Mouse (Mus musculus) liver, embryonic 12.5 days (tissue): Measurements from ENCODE around the gene Stac3. TPM values are rescaled to one million over a fixed set of nuclear protein-coding genes. Genes with fewer than 3 reads are reported as not detected.

Source experiments
- ATAC-seq: fragments of 200-750 bp; cut with Nextera tagmentation; 2 replicates; pipeline ENCODE4 v1.8.0; 2017; ENCODE audit warnings: moderate number of reproducible peaks, mild to moderate bottlenecking, moderate library complexity
- H3K27ac ChIP-seq: fragments of 300-500 bp; sonication (generic); 2 replicates; pipeline ENCODE4 v1.5.1; 2016; ENCODE audit warnings: mild to moderate bottlenecking
- H3K27me3 ChIP-seq: fragments of 300-500 bp; sonication (generic); replicated peaks from 2 replicates; pipeline ENCODE4 v1.6.1; 2016; ENCODE audit warnings: mild to moderate bottlenecking, moderate library complexity
- H3K36me3 ChIP-seq: fragments of 300-500 bp; sonication (generic); 2 replicates; pipeline ENCODE4 v1.6.1; 2016; ENCODE audit warnings: mild to moderate bottlenecking, moderate library complexity
- H3K4me1 ChIP-seq: fragments of 300-500 bp; sonication (generic); 2 replicates; pipeline ENCODE4 v1.6.1; 2016
- H3K4me2 ChIP-seq: fragments of 300-500 bp; sonication (generic); 2 replicates; pipeline ENCODE4 v1.6.1; 2016; ENCODE audit warnings: mild to moderate bottlenecking, moderate library complexity
- H3K4me3 ChIP-seq: fragments of 300-500 bp; sonication (generic); 2 replicates; pipeline ENCODE4 v1.5.1; 2016; ENCODE audit warnings: mild to moderate bottlenecking, moderate library complexity
- H3K9ac ChIP-seq: fragments of 300-500 bp; sonication (generic); 2 replicates; pipeline ENCODE4 v1.6.1; 2016; ENCODE audit warnings: mild to moderate bottlenecking, moderate library complexity
- H3K9me3 ChIP-seq: fragments of 300-500 bp; sonication (generic); replicated peaks from 2 replicates; pipeline ENCODE4 v1.6.1; 2016; ENCODE audit warnings: mild to moderate bottlenecking, moderate library complexity
- WGBS: fragments of 180-500 bp; shearing (Covaris S2); methylation state at CpG from one replicate; pipeline ENCODE4 v1.1.7; 2016; ENCODE audit not compliant: insufficient replicate concordance; 5-methylcytosine and 5-hydroxymethylcytosine counted together
- polyA plus RNA-seq: library from polyadenylated mRNA; unstranded; fragments of >200 nt; fragmentation: Nextera tagmentation; extraction: Ambion mirVana; gene quantifications from 2 replicates; pipeline ENCODE4 v1.2.1, GENCODE M21; 2016

The Stac3 gene
- 0.24 and 0.45 TPM in 2 replicates for polyA plus RNA-seq

GRCm38 (mm10) chr10:127500894-127501893, at the start of gene Stac3:
Stac3 (plus strand) TSS chr10:127501686.
- 60% methylated on average over 13 of the region's 13 CpGs for WGBS
- Histone ChIP-seq H3K27me3 (0 out of 2 replicates have a peak, but pooled peaks cover 7% of the 10 kb centered on the region), H3K9ac (no peak within 1 kb of the TSS), H3K4me3 (no peak within 1 kb of the TSS), H3K4me1 (peaks cover 11% of the 10 kb centered on the region), H3K4me2 (no peak within 1 kb of the TSS), H3K27ac (no peak within 1 kb of the TSS), H3K9me3 (no peaks in the 10 kb centered on the region), H3K36me3 (peaks cover 45% of the 10 kb centered on the region)
- ATAC-seq, result no peak

- H3K4me2 ChIP-seq, result no peak overlapping the region
- no peak overlapping the region for H3K27ac ChIP-seq
- no peak overlapping the region for H3K4me3 ChIP-seq
- H3K36me3 ChIP-seq, result peaks cover 68% of the 10 kb centered on the region
- WGBS, result 78% methylated on average over 1 of the region's 1 CpGs
- no peaks in the 10 kb centered on the region for H3K27me3 ChIP-seq
- H3K9me3 ChIP-seq, result no peaks in the 10 kb centered on the region
- H3K9ac ChIP-seq, result no peak overlapping the region
- no peak for ATAC-seq
- H3K4me1 ChIP-seq, result no peaks in the 10 kb centered on the region
These were observed 47.8 kb upstream of the Stac3 start for GRCm38 (mm10) chr10:127453701-127454100.

- peaks cover 75% of the 10 kb centered on the region for H3K36me3 ChIP-seq
- no peaks in the 10 kb centered on the region for H3K9me3 ChIP-seq
- 77% methylated on average over 5 of the region's 5 CpGs for WGBS
- H3K27ac ChIP-seq, result no peak overlapping the region
- no peak for ATAC-seq
- no peak overlapping the region for H3K4me3 ChIP-seq
- no peaks in the 10 kb centered on the region for H3K27me3 ChIP-seq
- no peak overlapping the region for H3K9ac ChIP-seq
- no peaks in the 10 kb centered on the region for H3K4me1 ChIP-seq
- H3K4me2 ChIP-seq, result no peak overlapping the region
These were observed 38.9 kb upstream of the Stac3 start for GRCm38 (mm10) chr10:127462411-127463096.

- H3K4me3 ChIP-seq, result no peak overlapping the region
- peak overlapping the region; percentile 1; the same call in 1 of the 2 replicates for H3K4me2 ChIP-seq
- H3K9me3 ChIP-seq, result no peaks in the 10 kb centered on the region
- H3K4me1 ChIP-seq, result peaks cover 13% of the 10 kb centered on the region
- ATAC-seq, result no peak
- H3K27ac ChIP-seq, result no peak overlapping the region
- no peaks in the 10 kb centered on the region for H3K27me3 ChIP-seq
- 27% methylated on average over 15 of the region's 15 CpGs for WGBS
- H3K9ac ChIP-seq, result no peak overlapping the region
- peaks cover 56% of the 10 kb centered on the region for H3K36me3 ChIP-seq
These were observed 30.1 kb upstream of the Stac3 start for GRCm38 (mm10) chr10:127471281-127471988.

GRCm38 (mm10) chr10:127472722-127473121, 28.8 kb upstream of the Stac3 start:
- H3K4me2 ChIP-seq, result no peak overlapping the region
- H3K27ac ChIP-seq, result no peak overlapping the region
- H3K27me3 ChIP-seq, result no peaks in the 10 kb centered on the region
- no peaks in the 10 kb centered on the region for H3K9me3 ChIP-seq
- 72% methylated on average over 9 of the region's 9 CpGs for WGBS
- H3K4me1 ChIP-seq, result peaks cover 13% of the 10 kb centered on the region
- H3K4me3 ChIP-seq, result no peak overlapping the region
- H3K9ac ChIP-seq, result no peak overlapping the region
- peaks cover 66% of the 10 kb centered on the region for H3K36me3 ChIP-seq
- no peak for ATAC-seq

GRCm38 (mm10) chr10:127475175-127475574, 26.3 kb upstream of the Stac3 start:
- H3K36me3 ChIP-seq, result peaks cover 66% of the 10 kb centered on the region

GRCm38 (mm10) chr10:127476541-127476940, 24.9 kb upstream of the Stac3 start:
- Histone ChIP-seq H3K9ac (no peak overlapping the region), H3K27me3 (no peaks in the 10 kb centered on the region), H3K4me3 (no peak overlapping the region), H3K36me3 (peaks cover 74% of the 10 kb centered on the region), H3K27ac (no peak overlapping the region), H3K9me3 (no peaks in the 10 kb centered on the region), H3K4me1 (peaks cover 6% of the 10 kb centered on the region; the same call in 1 of the 2 replicates), H3K4me2 (no peak overlapping the region)
- WGBS, result 89% methylated on average over 3 of the region's 3 CpGs
- ATAC-seq, result no peak

More at GRCm38 (mm10) chr10:127475175-127475574, 26.3 kb upstream of the Stac3 start:
- H3K4me3 ChIP-seq, result no peak overlapping the region
- no peaks in the 10 kb centered on the region for H3K27me3 ChIP-seq
- H3K4me1 ChIP-seq, result peaks cover 13% of the 10 kb centered on the region
- H3K9ac ChIP-seq, result no peak overlapping the region
- ATAC-seq, result no peak
- no peak overlapping the region for H3K27ac ChIP-seq
- no peak overlapping the region for H3K4me2 ChIP-seq
- WGBS, result 92% methylated on average over 4 of the region's 4 CpGs
- H3K9me3 ChIP-seq, result no peaks in the 10 kb centered on the region

- H3K4me1 ChIP-seq, result no peaks in the 10 kb centered on the region
- H3K9ac ChIP-seq, result no peak overlapping the region
- 77% methylated on average over 7 of the region's 7 CpGs for WGBS
- H3K36me3 ChIP-seq, result peaks cover 71% of the 10 kb centered on the region
- no peak for ATAC-seq
- no peaks in the 10 kb centered on the region for H3K27me3 ChIP-seq
- H3K27ac ChIP-seq, result no peak overlapping the region
- H3K4me2 ChIP-seq, result no peak overlapping the region
- no peaks in the 10 kb centered on the region for H3K9me3 ChIP-seq
- no peak overlapping the region for H3K4me3 ChIP-seq
These were observed 24.2 kb upstream of the Stac3 start for GRCm38 (mm10) chr10:127477301-127477700.

GRCm38 (mm10) chr10:127479131-127479530, 22.4 kb upstream of the Stac3 start:
- no peak overlapping the region for H3K27ac ChIP-seq
- peaks cover 67% of the 10 kb centered on the region for H3K36me3 ChIP-seq
- no peak overlapping the region for H3K4me2 ChIP-seq
- H3K27me3 ChIP-seq, result no peaks in the 10 kb centered on the region
- no peaks in the 10 kb centered on the region for H3K4me1 ChIP-seq
- H3K9me3 ChIP-seq, result no peaks in the 10 kb centered on the region
- WGBS, result 91% methylated on average over 4 of the region's 4 CpGs
- no peak overlapping the region for H3K4me3 ChIP-seq
- H3K9ac ChIP-seq, result no peak overlapping the region
- ATAC-seq, result no peak

GRCm38 (mm10) chr10:127480833-127481813, 20.4 kb upstream of the Stac3 start:
- no peak overlapping the region for H3K27ac ChIP-seq
- no peaks in the 10 kb centered on the region for H3K4me1 ChIP-seq
- H3K9me3 ChIP-seq, result no peaks in the 10 kb centered on the region
- peak; percentile 13; the same call in 1 of the 2 replicates for ATAC-seq
- no peak overlapping the region for H3K4me2 ChIP-seq
- H3K4me3 ChIP-seq, result no peak overlapping the region
- WGBS, result 75% methylated on average over 19 of the region's 19 CpGs
- no peak overlapping the region for H3K9ac ChIP-seq
- peaks cover 67% of the 10 kb centered on the region for H3K36me3 ChIP-seq
- no peaks in the 10 kb centered on the region for H3K27me3 ChIP-seq

GRCm38 (mm10) chr10:127485235-127485634, 16.3 kb upstream of the Stac3 start:
- H3K4me1 ChIP-seq, result no peaks in the 10 kb centered on the region
- H3K4me3 ChIP-seq, result no peak overlapping the region
- H3K9ac ChIP-seq, result no peak overlapping the region
- ATAC-seq, result no peak
- H3K27me3 ChIP-seq, result no peaks in the 10 kb centered on the region
- no peaks in the 10 kb centered on the region for H3K9me3 ChIP-seq
- no peak overlapping the region for H3K4me2 ChIP-seq
- WGBS, result 77% methylated on average over 10 of the region's 10 CpGs
- H3K27ac ChIP-seq, result no peak overlapping the region
- H3K36me3 ChIP-seq, result peaks cover 72% of the 10 kb centered on the region
